Mouse (Mus musculus) liver, postnatal 0 days (tissue): Measurements from ENCODE around the gene Wwtr1. TPM values are rescaled to one million over a fixed set of nuclear protein-coding genes. Genes with fewer than 3 reads are reported as not detected.

Source experiments
- ATAC-seq: fragments of 200-750 bp; cut with Nextera tagmentation; 2 replicates; pipeline ENCODE4 v1.8.0; 2017; ENCODE audit warnings: mild to moderate bottlenecking, moderate library complexity
- DNase-seq: peaks from one replicate; pipeline ENCODE4 v3.0.0-alpha.2; 2016
- H3K27ac ChIP-seq: fragments of 300-500 bp; sonication (generic); 2 replicates; pipeline ENCODE4 v1.5.1; 2014; ENCODE audit warnings: antibody characterized with exemption, moderate library complexity, mild to moderate bottlenecking, low read depth
- H3K27me3 ChIP-seq: fragments of 300-500 bp; sonication (generic); 2 replicates; pipeline ENCODE4 v1.6.1; 2014; ENCODE audit warnings: low read length, control low read depth, mixed read lengths; ENCODE audit not compliant: insufficient read depth
- H3K36me3 ChIP-seq: fragments of 300-500 bp; sonication (generic); replicated peaks from 2 replicates; pipeline ENCODE4 v1.6.1; 2014; ENCODE audit warnings: mild to moderate bottlenecking, control low read depth, low read length, moderate library complexity, mixed read lengths; ENCODE audit not compliant: insufficient read depth
- H3K4me1 ChIP-seq: fragments of 300-500 bp; sonication (generic); 2 replicates; pipeline ENCODE4 v1.6.1; 2014; ENCODE audit warnings: antibody characterized with exemption, mild to moderate bottlenecking, control low read depth; ENCODE audit not compliant: insufficient read depth
- H3K4me2 ChIP-seq: fragments of 300-500 bp; sonication (generic); 2 replicates; pipeline ENCODE4 v1.6.1; 2014; ENCODE audit warnings: low read depth, mild to moderate bottlenecking, low read length, moderate library complexity, mixed read lengths
- H3K4me3 ChIP-seq: fragments of 300-500 bp; sonication (generic); 2 replicates; pipeline ENCODE4 v1.5.1; 2014; ENCODE audit warnings: low read depth, low read length
- H3K9ac ChIP-seq: fragments of 300-500 bp; sonication (generic); replicated peaks from 2 replicates; pipeline ENCODE4 v1.6.1; 2014; ENCODE audit warnings: mild to moderate bottlenecking, moderate library complexity
- H3K9me3 ChIP-seq: fragments of 300-500 bp; sonication (generic); 2 replicates; pipeline ENCODE4 v1.6.1; 2016; ENCODE audit warnings: mild to moderate bottlenecking, control low read depth, low read length, mixed read lengths
- CTCF ChIP-seq: sonication (generic); IDR thresholded peaks from 2 replicates; pipeline ENCODE4 v1.5.1; 2016; ENCODE audit warnings: antibody characterized with exemption, low read depth
- EP300 ChIP-seq: IDR thresholded peaks from 2 replicates; pipeline ENCODE4 v1.6.1; 2016; ENCODE audit warnings: antibody characterized with exemption, low read depth, mild to moderate bottlenecking
- WGBS: fragments of 180-500 bp; shearing (Covaris S2); extraction: QIAGEN DNeasy Blood & Tissue Kit; methylation state at CpG from one replicate; pipeline ENCODE4 v1.1.7; 2014; ENCODE audit not compliant: insufficient replicate concordance; 5-methylcytosine and 5-hydroxymethylcytosine counted together
- polyA plus RNA-seq: library from polyadenylated mRNA; unstranded; fragments of >200 nt; fragmentation: Nextera tagmentation; extraction: Ambion mirVana; gene quantifications from 2 replicates; pipeline ENCODE4 v1.2.1, GENCODE M21; 2015

Gene Wwtr1
- polyA plus RNA-seq, 1 experiment from 2014 or later: 2.7 TPM

DNA sequence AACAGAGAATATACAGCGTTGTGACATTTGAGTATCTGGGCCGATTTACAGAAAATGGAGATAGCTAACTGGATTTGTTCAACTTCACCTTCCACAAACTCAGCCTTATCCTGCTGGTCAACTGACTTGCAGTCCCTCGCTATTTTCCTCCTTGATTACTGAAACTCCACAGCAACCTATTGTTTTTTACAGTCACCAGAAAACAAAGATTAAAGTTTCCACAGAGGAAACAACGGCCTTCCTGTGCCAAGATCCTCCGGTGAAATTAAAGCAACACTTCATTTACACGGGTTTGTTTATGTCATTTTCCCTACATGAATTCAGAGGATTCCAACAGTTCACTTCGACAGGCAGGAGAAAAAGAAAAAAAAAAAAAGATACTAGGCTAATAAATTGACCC is 34.5 kb downstream of the Wwtr1 start:
- no peak for TF ChIP-seq CTCF
- TF ChIP-seq EP300: no peak
- Histone ChIP-seq H3K4me2 (no peak overlapping the region), H3K27me3 (no peaks in the 10 kb centered on the region), H3K36me3 (no peaks in the 10 kb centered on the region), H3K4me3 (no peak overlapping the region), H3K9me3 (no peaks in the 10 kb centered on the region), H3K9ac (no peak overlapping the region), H3K4me1 (no peaks in the 10 kb centered on the region), H3K27ac (no peak overlapping the region)
- no peak for ATAC-seq
- WGBS: 51% methylated on average over 7 of the region's 7 CpGs
- no peak for DNase-seq

GRCm38 (mm10) chr3:57540474-57540873 is 35.2 kb downstream of the Wwtr1 start:
- Histone ChIP-seq H3K4me3 (no peak overlapping the region), H3K9ac (no peak overlapping the region), H3K4me1 (no peaks in the 10 kb centered on the region), H3K27me3 (no peaks in the 10 kb centered on the region), H3K27ac (no peak overlapping the region), H3K4me2 (no peak overlapping the region), H3K36me3 (no peaks in the 10 kb centered on the region), H3K9me3 (no peaks in the 10 kb centered on the region)
- DNase-seq: no peak
- 14% methylated on average over 2 of the region's 2 CpGs for WGBS
- no peak for ATAC-seq
- no peak for TF ChIP-seq EP300
- no peak for TF ChIP-seq CTCF

- H3K36me3 ChIP-seq: no peaks in the 10 kb centered on the region
- H3K4me3 ChIP-seq: no peak overlapping the region
- H3K4me1 ChIP-seq: no peaks in the 10 kb centered on the region
- H3K27me3 ChIP-seq: no peaks in the 10 kb centered on the region
- 64% methylated on average over 13 of the region's 13 CpGs for WGBS
- H3K4me2 ChIP-seq: no peak overlapping the region
- TF ChIP-seq CTCF (no peak), EP300 (no peak)
- no peak for DNase-seq
- H3K27ac ChIP-seq: no peak overlapping the region
- H3K9me3 ChIP-seq: no peaks in the 10 kb centered on the region
- H3K9ac ChIP-seq: no peak overlapping the region
- no peak for ATAC-seq
These were observed 40.1 kb downstream of the Wwtr1 start for GRCm38 (mm10) chr3:57535483-57536185.

DNA sequence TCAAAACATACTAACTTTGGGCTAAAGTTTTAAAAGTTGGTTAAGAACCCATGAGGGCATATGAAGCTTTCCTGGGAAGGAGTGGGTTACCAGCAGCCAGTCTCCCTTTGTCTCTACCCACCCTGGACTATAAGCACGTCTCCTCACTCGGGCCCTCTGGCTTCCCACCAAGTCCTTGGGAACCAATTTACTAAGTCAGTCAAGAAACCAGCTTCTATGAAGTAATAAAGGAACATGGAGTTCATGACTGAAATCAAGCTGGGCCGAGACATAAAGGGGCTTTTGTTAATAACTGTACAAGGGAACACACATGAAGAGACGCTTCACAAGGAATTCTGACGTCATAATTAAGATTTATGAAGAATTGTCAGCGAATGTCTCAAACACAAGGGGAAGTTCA is 41.3 kb downstream of the Wwtr1 start:
- Histone ChIP-seq H3K9me3 (no peaks in the 10 kb centered on the region), H3K36me3 (no peaks in the 10 kb centered on the region), H3K9ac (no peak overlapping the region), H3K27ac (no peak overlapping the region), H3K4me3 (no peak overlapping the region), H3K4me1 (no peaks in the 10 kb centered on the region), H3K27me3 (no peaks in the 10 kb centered on the region), H3K4me2 (no peak overlapping the region)
- no peak for ATAC-seq
- no peak for DNase-seq
- TF ChIP-seq EP300 (no peak), CTCF (no peak)
- 81% methylated on average over 6 of the region's 6 CpGs for WGBS

GRCm38 (mm10) chr3:57533876-57534275 is 41.8 kb downstream of the Wwtr1 start:
- WGBS: 81% methylated on average over 9 of the region's 9 CpGs
- TF ChIP-seq EP300: no peak
- TF ChIP-seq CTCF: no peak
- no peaks in the 10 kb centered on the region for H3K27me3 ChIP-seq

GRCm38 (mm10) chr3:57532991-57533725 is 42.6 kb downstream of the Wwtr1 start:
- Histone ChIP-seq H3K4me1 (no peaks in the 10 kb centered on the region), H3K9me3 (no peaks in the 10 kb centered on the region), H3K4me3 (no peak overlapping the region), H3K27me3 (no peaks in the 10 kb centered on the region), H3K4me2 (no peak overlapping the region), H3K9ac (no peak overlapping the region), H3K36me3 (no peaks in the 10 kb centered on the region), H3K27ac (no peak overlapping the region)
- 62% methylated on average over 9 of the region's 9 CpGs for WGBS
- TF ChIP-seq CTCF (no peak), EP300 (no peak)
- DNase-seq: no peak
- no peak for ATAC-seq

More at GRCm38 (mm10) chr3:57533876-57534275, 41.8 kb downstream of the Wwtr1 start:
- ATAC-seq (no peak), DNase-seq (no peak)
- no peaks in the 10 kb centered on the region for H3K4me1 ChIP-seq
- H3K4me2 ChIP-seq: no peak overlapping the region
- no peaks in the 10 kb centered on the region for H3K36me3 ChIP-seq
- no peak overlapping the region for H3K4me3 ChIP-seq
- no peak overlapping the region for H3K9ac ChIP-seq
- no peaks in the 10 kb centered on the region for H3K9me3 ChIP-seq
- H3K27ac ChIP-seq: no peak overlapping the region
